25 mouse cellular contexts compared by ENCODE assay signal in genomic region chr3:25063217-25063616, GRCm38 (mm10).
DNase-seq lines count a peak whose midpoint lies in the region; ATAC-seq and TF ChIP-seq lines count a peak whose summit lies in the region.
"Had no signal": no experiment of that assay in that cellular context is flagged by ENCODE, and none has a peak within 500 bp of the region (broad histone marks: within the 10 kb centered on the region; RNA-seq: fewer than 3 reads in every experiment).

No protein-coding gene starts in this region.

- no peak for TF ChIP-seq RAD21 in CH12.LX (IDR thresholded peaks at IDR 0.05; ENCODE audit: low read depth, low read length)

- H3K79me2 ChIP-seq in liver, adult 2 months (ENCODE audit: control insufficient read depth, insufficient read depth, low read length), result no peaks in the 10 kb centered on the region
- H3K79me2 ChIP-seq in CH12.LX (replicated peaks; ENCODE audit: control insufficient read depth, extremely low read depth, insufficient read depth, poor library complexity, severe bottlenecking), result no peaks in the 10 kb centered on the region

- no peak overlapping the region for H3K27ac ChIP-seq in liver, adult 2 months (replicated peaks; ENCODE audit: insufficient read depth, low read depth, low read length)
- H3K27ac ChIP-seq in liver, embryonic 12.5 days, result no peak overlapping the region
- H3K27ac ChIP-seq in CH12.LX (ENCODE audit: insufficient read depth, low read depth), result no peak overlapping the region
- no peak overlapping the region for H3K27ac ChIP-seq in forebrain, embryonic 16.5 days (ENCODE audit: low read length)
- H3K27ac ChIP-seq: embryonic facial prominence, embryonic 12.5 days; embryonic facial prominence, embryonic 15.5 days; gastrocnemius, adult 2 months; heart, embryonic 10.5 days; heart, embryonic 13.5 days; hindbrain, embryonic 12.5 days; hindbrain, embryonic 15.5 days had no signal

- peak; percentile 71 for DNase-seq in liver, adult 2 months (ENCODE audit: extremely low read depth, low read depth, low spot score)
- DNase-seq in CH12.LX (ENCODE audit: extremely low read depth), result no peak
- DNase-seq in brain, adult 2 months (ENCODE audit: low read depth, low spot score), result peak; percentile 9
- DNase-seq in right cerebral cortex, adult 18-20 months, result no peak
- DNase-seq: adrenal gland, postnatal 10 days; adrenal gland, postnatal 36 days; B cell, adult 2 months; cerebellum, adult 11 months; cerebellum, adult 2 months; cerebellum, adult 9-11 months; cerebellum, postnatal 25 days; gastrocnemius, adult 2 months; gastrocnemius, postnatal 25 days; heart, adult 18-20 months had no signal

- no peak for TF ChIP-seq CTCF in liver, adult 2 months (IDR thresholded peaks at IDR 0.05; ENCODE audit: low read depth, low read length)
- TF ChIP-seq CTCF in CH12.LX (conservative IDR thresholded peaks at IDR 0.05 in 1 of 2, IDR thresholded peaks at IDR 0.05 in 1 of 2; ENCODE audit: low read depth in 2 of 2, low read length in 2 of 2), result no peak

- peak; percentile 63 for TF ChIP-seq EP300 in CH12.LX (IDR thresholded peaks at IDR 0.05; ENCODE audit: low read length)

- no peaks in the 10 kb centered on the region for H3K36me3 ChIP-seq in liver, adult 2 months (ENCODE audit: control insufficient read depth, insufficient read depth, low read length)
- H3K36me3 ChIP-seq in liver, embryonic 12.5 days, result no peaks in the 10 kb centered on the region
- H3K36me3 ChIP-seq in CH12.LX (replicated peaks in 1 of 2; ENCODE audit: control insufficient read depth in 1 of 2, insufficient read depth in 1 of 2, low read length in 1 of 2), result no peaks in the 10 kb centered on the region
- no peaks in the 10 kb centered on the region for H3K36me3 ChIP-seq in forebrain, embryonic 16.5 days (ENCODE audit: control insufficient read depth, insufficient read depth)
- H3K36me3 ChIP-seq: embryonic facial prominence, embryonic 12.5 days; embryonic facial prominence, embryonic 15.5 days; heart, embryonic 10.5 days; heart, embryonic 13.5 days; hindbrain, embryonic 12.5 days; hindbrain, embryonic 15.5 days had no signal

- H3K9me3 ChIP-seq in liver, embryonic 12.5 days (replicated peaks), result no peaks in the 10 kb centered on the region
- H3K9me3 ChIP-seq in CH12.LX (replicated peaks; ENCODE audit: low read length), result peaks cover 24% of the 10 kb centered on the region
- H3K9me3 ChIP-seq in forebrain, embryonic 16.5 days (ENCODE audit: control insufficient read depth, low read length), result no peaks in the 10 kb centered on the region
- H3K9me3 ChIP-seq: embryonic facial prominence, embryonic 12.5 days; embryonic facial prominence, embryonic 15.5 days; heart, embryonic 10.5 days; heart, embryonic 13.5 days; hindbrain, embryonic 12.5 days; hindbrain, embryonic 15.5 days had no signal

- 40% methylated on average over 4 of the region's 4 CpGs for WGBS in liver, adult 2 months
- WGBS in liver, embryonic 12.5 days (ENCODE audit: insufficient replicate concordance), result 64% methylated on average over 4 of the region's 4 CpGs
- 90% methylated on average over 4 of the region's 4 CpGs for WGBS in forebrain, embryonic 16.5 days

- no peak for ATAC-seq in liver, embryonic 12.5 days
- no peak for ATAC-seq in forebrain, embryonic 16.5 days
- ATAC-seq: forebrain, embryonic 14.5 days; intestine, postnatal 0 days; Patski had no signal

- H3K4me3 ChIP-seq in liver, adult 2 months (ENCODE audit: insufficient read depth, low read depth, low read length), result no peak overlapping the region
- H3K4me3 ChIP-seq in liver, embryonic 12.5 days, result no peak overlapping the region
- no peak overlapping the region for H3K4me3 ChIP-seq in CH12.LX (replicated peaks in 1 of 3; ENCODE audit: low read depth in 2 of 3, low read length in 2 of 3, poor library complexity in 1 of 3)
- H3K4me3 ChIP-seq in forebrain, embryonic 16.5 days (replicated peaks; ENCODE audit: low read length), result no peak overlapping the region
- H3K4me3 ChIP-seq: embryonic facial prominence, embryonic 12.5 days; embryonic facial prominence, embryonic 15.5 days; gastrocnemius, adult 2 months; heart, embryonic 10.5 days; heart, embryonic 13.5 days; hindbrain, embryonic 12.5 days; hindbrain, embryonic 15.5 days had no signal

- H3K4me1 ChIP-seq in liver, adult 2 months (ENCODE audit: control insufficient read depth, insufficient read depth, low read length), result no peaks in the 10 kb centered on the region
- no peaks in the 10 kb centered on the region for H3K4me1 ChIP-seq in liver, embryonic 12.5 days
- no peaks in the 10 kb centered on the region for H3K4me1 ChIP-seq in CH12.LX (ENCODE audit: control insufficient read depth in 1 of 2, insufficient read depth in 2 of 2)
- no peaks in the 10 kb centered on the region for H3K4me1 ChIP-seq in forebrain, embryonic 16.5 days (replicated peaks; ENCODE audit: control insufficient read depth, insufficient read depth, low read length)
- H3K4me1 ChIP-seq: embryonic facial prominence, embryonic 12.5 days; embryonic facial prominence, embryonic 15.5 days; heart, embryonic 10.5 days; heart, embryonic 13.5 days; hindbrain, embryonic 12.5 days; hindbrain, embryonic 15.5 days had no signal

- no peak overlapping the region for H3K4me2 ChIP-seq in liver, embryonic 12.5 days
- peak overlapping the region; percentile 24; the same call in 1 of the 2 replicates for H3K4me2 ChIP-seq in CH12.LX (ENCODE audit: insufficient read depth, low read depth, poor library complexity, severe bottlenecking)
- no peak overlapping the region for H3K4me2 ChIP-seq in forebrain, embryonic 16.5 days (ENCODE audit: low read length)
- H3K4me2 ChIP-seq: embryonic facial prominence, embryonic 12.5 days; embryonic facial prominence, embryonic 15.5 days; heart, embryonic 13.5 days; hindbrain, embryonic 12.5 days; hindbrain, embryonic 15.5 days had no signal

- dilution Hi-C loops in CH12.LX (cut with MboI; ENCODE audit: extremely low pct_ligation_motif_present, extremely low pct_unique_long_range_greater_than_20kb, low sequenced_read_pairs), result no loop called here

- TF ChIP-seq POLR2A in liver, adult 2 months (IDR thresholded peaks at IDR 0.05; ENCODE audit: extremely low read depth, insufficient read depth, low read length), result no peak
- no peak for TF ChIP-seq POLR2A in CH12.LX (IDR thresholded peaks at IDR 0.05; ENCODE audit: low read depth, low read length)

- no peaks in the 10 kb centered on the region for H3K27me3 ChIP-seq in liver, adult 2 months (ENCODE audit: control insufficient read depth, insufficient read depth, low read length)
- no peaks in the 10 kb centered on the region for H3K27me3 ChIP-seq in liver, embryonic 12.5 days (replicated peaks)
- no peaks in the 10 kb centered on the region for H3K27me3 ChIP-seq in CH12.LX (replicated peaks)
- H3K27me3 ChIP-seq in forebrain, embryonic 16.5 days (replicated peaks; ENCODE audit: control insufficient read depth, insufficient read depth, low read length), result no peaks in the 10 kb centered on the region
- H3K27me3 ChIP-seq: embryonic facial prominence, embryonic 12.5 days; embryonic facial prominence, embryonic 15.5 days; heart, embryonic 13.5 days; hindbrain, embryonic 12.5 days; hindbrain, embryonic 15.5 days; Patski had no signal

- H3K9ac ChIP-seq in liver, adult 2 months (ENCODE audit: low read depth, low read length), result no peak overlapping the region
- no peak overlapping the region for H3K9ac ChIP-seq in liver, embryonic 12.5 days
- H3K9ac ChIP-seq in CH12.LX (ENCODE audit: insufficient read depth, low read depth), result no peak overlapping the region
- H3K9ac ChIP-seq in forebrain, embryonic 16.5 days (replicated peaks; ENCODE audit: low read depth, low read length), result no peak overlapping the region
- H3K9ac ChIP-seq: embryonic facial prominence, embryonic 12.5 days; embryonic facial prominence, embryonic 15.5 days; heart, embryonic 13.5 days; hindbrain, embryonic 12.5 days; hindbrain, embryonic 15.5 days had no signal

- in situ Hi-C loops in CH12.LX (cut with MboI; ENCODE audit: low pct_ligation_motif_present, low pct_unique_long_range_greater_than_20kb, low sequenced_read_pairs), result no loop called here

TF ChIP-seq in CH12.LX, 34 proteins besides CTCF, POLR2A, EP300 and RAD21:
- TF ChIP-seq MEF2A (IDR thresholded peaks at IDR 0.05; ENCODE audit: borderline replicate concordance, low read depth, low read length) (0 out of 2 replicates have a peak, but pooled peaks have one; percentile 11), POLR2AphosphoS2 (IDR thresholded peaks at IDR 0.05; ENCODE audit: low read depth, low read length) (no peak), ZNF384 (IDR thresholded peaks at IDR 0.05; ENCODE audit: low read depth, low read length) (peak; percentile 82), ETS1 (conservative IDR thresholded peaks at IDR 0.05; ENCODE audit: low read depth, low read length) (no peak), SIN3A (IDR thresholded peaks at IDR 0.05; ENCODE audit: low read length) (no peak), E2F4 (IDR thresholded peaks at IDR 0.05; ENCODE audit: insufficient replicate concordance, low read depth, low read length) (no peak), BHLHE40 (IDR thresholded peaks at IDR 0.05; ENCODE audit: low read depth, low read length) (peak; percentile 42; the same call in 1 of the 2 replicates), HCFC1 (IDR thresholded peaks at IDR 0.05; ENCODE audit: low read depth, low read length) (no peak), USF1 (IDR thresholded peaks at IDR 0.05; ENCODE audit: low read depth, low read length) (no peak), USF2 (conservative IDR thresholded peaks at IDR 0.05; ENCODE audit: low read depth, low read length) (no peak), ZKSCAN1 (IDR thresholded peaks at IDR 0.05; ENCODE audit: borderline replicate concordance, low read depth, low read length) (no peak), ZC3H11A (IDR thresholded peaks at IDR 0.05; ENCODE audit: low read depth, low read length) (no peak), IRF4 (IDR thresholded peaks at IDR 0.05; ENCODE audit: low read depth, low read length) (peak; percentile 83), GABPA (IDR thresholded peaks at IDR 0.05; ENCODE audit: insufficient replicate concordance, low read depth, low read length) (no peak), KAT2A (IDR thresholded peaks at IDR 0.05; ENCODE audit: insufficient replicate concordance, low read length) (no peak), TCF12 (IDR thresholded peaks at IDR 0.05; ENCODE audit: low read depth, low read length) (no peak)

Comparison
In these comparisons a context has a peak if more than half of its experiments do, and no peak if none do; other contexts are left out.
1. DNase-seq: peak in liver, adult 2 months (single experiment) and brain, adult 2 months (single experiment); none in CH12.LX (single experiment) and right cerebral cortex, adult 18-20 months (single experiment).